Mouse (Mus musculus): ENCODE data around the gene Slc38a6. TPM values are rescaled to one million over a fixed set of nuclear protein-coding genes. Genes with fewer than 3 reads are reported as not detected.
A peak's percentile ranks its signal among the peaks of the same experiment; 100 is the strongest.

Slc38a6 gene
- 5.5 and 6.4 TPM in 2 replicates for polyA plus RNA-seq (2014; fragmentation: Nextera tagmentation; extraction: Ambion mirVana)

GRCm38 (mm10) chr12:73286287-73287092 lies at the start of gene Slc38a6, which contains the start of gene Trmt5:
TSS of gene Slc38a6 (plus strand) at chr12:73286779.
TSS of gene Trmt5 (minus strand) at chr12:73286710.
- ATAC-seq (replicated peaks; ENCODE audit: low FRiP score): peak; percentile 96
- H3K27ac ChIP-seq (ENCODE audit: low read depth, low read length): peak within 1 kb of the TSS; percentile 64

DNA sequence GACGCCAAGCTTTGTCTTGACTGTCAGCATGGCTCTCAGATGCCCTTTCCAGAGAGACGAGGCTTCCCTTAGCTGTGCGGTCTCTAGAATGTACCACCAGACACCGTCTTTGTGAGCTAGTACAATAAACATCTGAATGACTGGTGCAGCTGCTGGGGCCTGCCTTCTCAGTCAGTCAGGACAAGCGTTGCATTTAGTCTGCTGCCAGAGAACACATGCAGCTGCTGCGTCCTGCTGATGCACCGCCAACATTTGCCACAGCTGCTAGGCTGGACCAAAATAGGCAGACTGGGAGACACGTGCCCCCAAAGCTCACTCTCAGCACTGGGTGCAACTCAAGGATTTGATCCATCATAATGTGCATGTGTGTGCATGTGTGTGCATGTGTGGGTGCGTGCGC lies 44.6 kb upstream of the Slc38a6 start:
- ATAC-seq (replicated peaks; ENCODE audit: low FRiP score): no peak

More at GRCm38 (mm10) chr12:73286287-73287092, at the start of gene Slc38a6, which contains the start of gene Trmt5:
- H3K4me3 ChIP-seq (ENCODE audit: low read depth, low read length): peak within 1 kb of the TSS; percentile 85
- no peaks in the 10 kb centered on the region for H3K27me3 ChIP-seq (replicated peaks; ENCODE audit: control insufficient read depth, insufficient read depth, low read length)
- peaks cover 15% of the 10 kb centered on the region for H3K36me3 ChIP-seq (ENCODE audit: control insufficient read depth, insufficient read depth, low read length)
- H3K9me3 ChIP-seq (ENCODE audit: control insufficient read depth, low read length): no peaks in the 10 kb centered on the region
- H3K4me2 ChIP-seq: peak within 1 kb of the TSS; percentile 69
- H3K4me1 ChIP-seq (replicated peaks; ENCODE audit: control insufficient read depth, insufficient read depth, low read length): peaks cover 11% of the 10 kb centered on the region
- peak; percentile 91 for DNase-seq (ENCODE audit: low spot score)
- WGBS: under 1% methylated on average over 53 of the region's 53 CpGs
- H3K9ac ChIP-seq (ENCODE audit: low read depth, low read length): peak within 1 kb of the TSS; percentile 86

DNA sequence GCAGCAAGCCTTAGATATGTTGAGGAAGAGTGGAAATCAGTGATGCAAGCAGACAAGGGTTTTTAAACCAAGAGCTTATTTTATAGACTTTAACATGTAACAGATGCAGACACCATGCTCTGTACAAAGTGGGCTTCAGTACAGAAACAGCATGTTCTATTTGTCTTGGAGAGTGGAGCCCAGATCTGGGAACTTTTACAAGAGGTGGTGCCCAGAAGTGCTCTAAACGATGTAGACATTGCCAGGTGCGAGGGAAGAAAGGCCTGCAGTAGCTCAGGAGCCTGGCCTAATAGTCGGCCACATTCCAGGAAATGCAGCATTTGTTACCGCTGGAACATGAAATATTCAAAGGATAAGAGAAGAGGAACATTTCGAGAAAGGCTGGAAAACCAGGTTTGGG lies 40.9 kb upstream of the Slc38a6 start:
- H3K9me3 ChIP-seq (ENCODE audit: control insufficient read depth, low read length): no peaks in the 10 kb centered on the region
- H3K36me3 ChIP-seq (ENCODE audit: control insufficient read depth, insufficient read depth, low read length): no peaks in the 10 kb centered on the region
- 81% methylated on average over 5 of the region's 5 CpGs for WGBS
- DNase-seq (ENCODE audit: low spot score) (no peak), ATAC-seq (replicated peaks; ENCODE audit: low FRiP score) (no peak)
- H3K4me3 ChIP-seq (ENCODE audit: low read depth, low read length): no peak overlapping the region
- H3K27ac ChIP-seq (ENCODE audit: low read depth, low read length): no peak overlapping the region
- H3K4me2 ChIP-seq: no peak overlapping the region
- no peaks in the 10 kb centered on the region for H3K27me3 ChIP-seq (replicated peaks; ENCODE audit: control insufficient read depth, insufficient read depth, low read length)
- no peak overlapping the region for H3K9ac ChIP-seq (ENCODE audit: low read depth, low read length)
- H3K4me1 ChIP-seq (replicated peaks; ENCODE audit: control insufficient read depth, insufficient read depth, low read length): no peaks in the 10 kb centered on the region

More for the DNA sequence above, 44.6 kb upstream of the Slc38a6 start:
- H3K27ac ChIP-seq (ENCODE audit: low read depth, low read length): no peak overlapping the region
- H3K27me3 ChIP-seq (replicated peaks; ENCODE audit: control insufficient read depth, insufficient read depth, low read length): no peaks in the 10 kb centered on the region
- no peaks in the 10 kb centered on the region for H3K9me3 ChIP-seq (ENCODE audit: control insufficient read depth, low read length)
- H3K4me2 ChIP-seq: no peak overlapping the region
- no peak for DNase-seq (ENCODE audit: low spot score)
- WGBS: 88% methylated on average over 10 of the region's 10 CpGs
- H3K4me3 ChIP-seq (ENCODE audit: low read depth, low read length): no peak overlapping the region
- no peak overlapping the region for H3K9ac ChIP-seq (ENCODE audit: low read depth, low read length)
- H3K36me3 ChIP-seq (ENCODE audit: control insufficient read depth, insufficient read depth, low read length): no peaks in the 10 kb centered on the region
- H3K4me1 ChIP-seq (replicated peaks; ENCODE audit: control insufficient read depth, insufficient read depth, low read length): no peaks in the 10 kb centered on the region

DNA sequence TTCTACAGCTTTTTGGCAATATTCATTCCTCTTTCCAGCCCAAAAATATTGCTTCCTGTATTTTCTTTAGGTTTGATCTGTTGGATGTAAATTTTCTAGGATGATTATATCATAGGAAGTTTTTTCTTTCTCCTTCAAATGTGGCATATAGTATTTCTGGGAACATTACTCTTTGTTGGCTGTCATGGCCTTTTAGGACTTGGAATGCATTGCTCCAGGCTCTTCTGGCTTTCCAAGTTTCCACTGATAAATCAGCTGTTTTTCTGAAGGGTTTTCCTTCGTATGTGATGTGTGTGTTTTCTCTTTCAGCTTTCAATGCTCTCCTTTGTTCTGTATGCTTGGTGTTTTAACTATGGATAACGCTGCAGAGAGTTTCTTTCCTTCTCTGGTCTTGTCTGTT lies 31.6 kb upstream of the Slc38a6 start:
- 77% methylated on average over 2 of the region's 2 CpGs for WGBS
- Histone ChIP-seq H3K27me3 (replicated peaks; ENCODE audit: control insufficient read depth, insufficient read depth, low read length) (no peaks in the 10 kb centered on the region), H3K27ac (ENCODE audit: low read depth, low read length) (no peak overlapping the region)

DNA sequence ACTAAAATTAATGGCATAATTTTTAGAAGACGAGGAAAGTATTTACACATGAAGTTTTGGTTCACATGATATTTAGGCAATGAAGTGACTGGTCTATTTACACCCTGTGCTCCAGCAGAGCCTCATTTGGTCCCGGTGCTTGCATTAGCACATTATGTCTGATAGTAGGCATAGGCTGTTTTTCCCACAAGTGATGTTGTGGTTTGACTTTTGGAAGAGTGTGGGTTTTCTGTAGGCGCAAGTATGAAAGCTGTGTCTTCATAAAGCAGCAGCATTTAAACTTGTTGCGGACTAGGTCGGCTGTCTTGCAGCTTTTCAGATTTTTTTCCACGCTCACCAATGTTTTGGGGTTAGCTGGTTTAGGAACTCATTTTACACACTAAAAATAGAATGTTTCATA lies 27.3 kb upstream of the Slc38a6 start:
- Histone ChIP-seq H3K4me2 (no peak overlapping the region), H3K4me1 (replicated peaks; ENCODE audit: control insufficient read depth, insufficient read depth, low read length) (no peaks in the 10 kb centered on the region), H3K27me3 (replicated peaks; ENCODE audit: control insufficient read depth, insufficient read depth, low read length) (no peaks in the 10 kb centered on the region), H3K9ac (ENCODE audit: low read depth, low read length) (no peak overlapping the region), H3K4me3 (ENCODE audit: low read depth, low read length) (no peak overlapping the region), H3K9me3 (ENCODE audit: control insufficient read depth, low read length) (no peaks in the 10 kb centered on the region), H3K36me3 (ENCODE audit: control insufficient read depth, insufficient read depth, low read length) (no peaks in the 10 kb centered on the region), H3K27ac (ENCODE audit: low read depth, low read length) (no peak overlapping the region)
- no peak for DNase-seq (ENCODE audit: low spot score)
- no peak for ATAC-seq (replicated peaks; ENCODE audit: low FRiP score)
- 91% methylated on average over 6 of the region's 6 CpGs for WGBS

More for the DNA sequence above, 31.6 kb upstream of the Slc38a6 start:
- DNase-seq (ENCODE audit: low spot score) (no peak), ATAC-seq (replicated peaks; ENCODE audit: low FRiP score) (no peak)
- no peak overlapping the region for H3K4me3 ChIP-seq (ENCODE audit: low read depth, low read length)
- H3K4me1 ChIP-seq (replicated peaks; ENCODE audit: control insufficient read depth, insufficient read depth, low read length): no peaks in the 10 kb centered on the region
- H3K4me2 ChIP-seq: no peak overlapping the region
- no peaks in the 10 kb centered on the region for H3K36me3 ChIP-seq (ENCODE audit: control insufficient read depth, insufficient read depth, low read length)
- H3K9me3 ChIP-seq (ENCODE audit: control insufficient read depth, low read length): no peaks in the 10 kb centered on the region
- H3K9ac ChIP-seq (ENCODE audit: low read depth, low read length): no peak overlapping the region

DNA sequence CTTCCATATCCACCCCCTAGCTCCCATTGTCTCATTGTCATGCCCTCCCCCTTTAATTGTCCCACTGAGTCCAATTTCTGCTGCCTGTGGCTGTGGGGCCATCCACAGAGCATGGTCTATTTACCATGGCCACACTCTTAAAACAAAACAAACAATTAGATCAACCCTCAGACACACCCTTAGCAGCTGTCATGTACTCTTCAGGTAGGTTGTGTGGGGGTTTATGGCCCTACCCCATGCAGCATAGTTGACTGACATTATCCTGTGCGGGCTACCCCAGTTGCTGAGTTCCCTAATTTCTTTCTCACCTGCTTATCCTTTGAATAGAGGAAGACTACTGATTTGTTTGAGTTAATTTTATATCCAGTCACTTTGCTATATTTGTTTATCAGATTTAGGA lies 26.2 kb upstream of the Slc38a6 start:
- Histone ChIP-seq H3K27ac (ENCODE audit: low read depth, low read length) (no peak overlapping the region), H3K27me3 (replicated peaks; ENCODE audit: control insufficient read depth, insufficient read depth, low read length) (no peaks in the 10 kb centered on the region), H3K4me1 (replicated peaks; ENCODE audit: control insufficient read depth, insufficient read depth, low read length) (no peaks in the 10 kb centered on the region), H3K9me3 (ENCODE audit: control insufficient read depth, low read length) (no peaks in the 10 kb centered on the region), H3K4me3 (ENCODE audit: low read depth, low read length) (no peak overlapping the region), H3K9ac (ENCODE audit: low read depth, low read length) (no peak overlapping the region), H3K36me3 (ENCODE audit: control insufficient read depth, insufficient read depth, low read length) (no peaks in the 10 kb centered on the region), H3K4me2 (no peak overlapping the region)
- DNase-seq (ENCODE audit: low spot score) (no peak), ATAC-seq (replicated peaks; ENCODE audit: low FRiP score) (no peak)
- 87% methylated on average over 1 of the region's 1 CpGs for WGBS

GRCm38 (mm10) chr12:73265381-73265978 lies 21.1 kb upstream of the Slc38a6 start:
- Histone ChIP-seq H3K36me3 (ENCODE audit: control insufficient read depth, insufficient read depth, low read length) (no peaks in the 10 kb centered on the region), H3K4me3 (ENCODE audit: low read depth, low read length) (no peak overlapping the region), H3K27ac (ENCODE audit: low read depth, low read length) (no peak overlapping the region), H3K4me1 (replicated peaks; ENCODE audit: control insufficient read depth, insufficient read depth, low read length) (no peaks in the 10 kb centered on the region), H3K9me3 (ENCODE audit: control insufficient read depth, low read length) (no peaks in the 10 kb centered on the region), H3K27me3 (replicated peaks; ENCODE audit: control insufficient read depth, insufficient read depth, low read length) (no peaks in the 10 kb centered on the region), H3K9ac (ENCODE audit: low read depth, low read length) (no peak overlapping the region), H3K4me2 (no peak overlapping the region)
- ATAC-seq (replicated peaks; ENCODE audit: low FRiP score) (no peak), DNase-seq (ENCODE audit: low spot score) (no peak)
- 91% methylated on average over 3 of the region's 3 CpGs for WGBS

GRCm38 (mm10) chr12:73266597-73266996 lies 20.0 kb upstream of the Slc38a6 start:
- no peak for ATAC-seq (replicated peaks; ENCODE audit: low FRiP score)
- 82% methylated on average over 1 of the region's 1 CpGs for WGBS

More at GRCm38 (mm10) chr12:73266597-73266996, 20.0 kb upstream of the Slc38a6 start:
- Histone ChIP-seq H3K36me3 (ENCODE audit: control insufficient read depth, insufficient read depth, low read length) (no peaks in the 10 kb centered on the region), H3K9me3 (ENCODE audit: control insufficient read depth, low read length) (no peaks in the 10 kb centered on the region), H3K9ac (ENCODE audit: low read depth, low read length) (no peak overlapping the region), H3K4me3 (ENCODE audit: low read depth, low read length) (no peak overlapping the region), H3K4me2 (no peak overlapping the region), H3K27ac (ENCODE audit: low read depth, low read length) (no peak overlapping the region), H3K4me1 (replicated peaks; ENCODE audit: control insufficient read depth, insufficient read depth, low read length) (no peaks in the 10 kb centered on the region), H3K27me3 (replicated peaks; ENCODE audit: control insufficient read depth, insufficient read depth, low read length) (no peaks in the 10 kb centered on the region)
- DNase-seq (ENCODE audit: low spot score): no peak

All from liver, embryonic 11.5 days (tissue).